Mouse (Mus musculus): ENCODE data around the gene Dmpk. TPM values are rescaled to one million over a fixed set of nuclear protein-coding genes. Genes with fewer than 3 reads are reported as not detected.

Gene Dmpk
- 21.6 and 28.7 TPM in 2 replicates for polyA plus RNA-seq (2015; fragmentation: Nextera tagmentation; extraction: Ambion mirVana)

DNA sequence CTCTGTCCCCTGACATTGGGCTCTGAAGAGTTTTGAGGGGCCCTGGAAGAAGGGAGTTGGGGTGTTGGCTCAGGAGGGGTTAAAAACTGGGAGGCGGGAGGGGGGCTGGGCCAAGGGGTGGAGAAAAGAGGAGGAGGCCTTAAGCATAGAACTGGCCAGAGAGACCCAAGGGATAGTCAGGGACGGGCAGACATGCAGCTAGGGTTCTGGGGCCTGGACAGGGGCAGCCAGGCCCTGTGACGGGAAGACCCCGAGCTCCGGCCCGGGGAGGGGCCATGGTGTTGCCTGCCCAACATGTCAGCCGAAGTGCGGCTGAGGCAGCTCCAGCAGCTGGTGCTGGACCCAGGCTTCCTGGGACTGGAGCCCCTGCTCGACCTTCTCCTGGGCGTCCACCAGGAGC lies at the start of gene Dmpk:
TSS of gene Dmpk (plus strand) at position 149 of the 400 bp plus-strand sequence.

DNA sequence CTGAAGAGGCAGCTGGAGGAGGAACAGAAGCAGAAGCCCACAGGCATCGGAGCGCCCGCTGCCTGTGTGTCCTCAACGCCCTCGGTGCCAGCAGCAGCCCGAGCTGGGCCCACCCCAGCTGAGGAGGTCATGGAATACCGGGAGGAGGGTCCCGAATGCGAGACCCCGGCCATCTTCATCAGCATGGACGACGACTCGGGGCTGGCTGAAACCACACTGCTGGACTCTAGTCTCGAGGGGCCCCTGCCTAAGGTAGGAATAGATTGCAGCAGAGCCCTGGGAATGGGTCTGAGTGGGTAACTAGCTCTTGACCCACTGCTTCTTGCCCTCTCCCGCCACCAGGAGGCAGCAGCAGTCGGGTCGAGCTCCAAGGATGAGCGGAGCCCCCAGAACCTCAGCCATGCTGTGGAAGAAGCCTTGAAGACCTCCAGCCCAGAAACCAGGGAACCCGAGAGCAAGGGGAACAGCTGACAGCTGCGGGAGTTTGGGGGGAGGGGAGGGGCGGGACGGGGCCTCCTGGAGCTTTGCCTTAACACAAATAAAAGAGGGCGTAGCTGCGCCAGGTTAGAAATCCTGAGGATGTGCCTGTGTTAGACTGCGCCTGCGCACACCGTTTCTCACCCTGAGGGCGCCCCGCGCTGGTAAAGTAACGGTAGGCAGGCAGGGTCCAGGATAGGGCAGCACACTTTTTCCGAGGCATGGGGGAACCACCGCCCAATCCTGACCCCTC lies 29.4 kb upstream of the Dmpk start, which contains the start of gene Rsph6a:
TSS of gene Rsph6a (plus strand) at position 644 of the 730 bp plus-strand sequence.

DNA sequence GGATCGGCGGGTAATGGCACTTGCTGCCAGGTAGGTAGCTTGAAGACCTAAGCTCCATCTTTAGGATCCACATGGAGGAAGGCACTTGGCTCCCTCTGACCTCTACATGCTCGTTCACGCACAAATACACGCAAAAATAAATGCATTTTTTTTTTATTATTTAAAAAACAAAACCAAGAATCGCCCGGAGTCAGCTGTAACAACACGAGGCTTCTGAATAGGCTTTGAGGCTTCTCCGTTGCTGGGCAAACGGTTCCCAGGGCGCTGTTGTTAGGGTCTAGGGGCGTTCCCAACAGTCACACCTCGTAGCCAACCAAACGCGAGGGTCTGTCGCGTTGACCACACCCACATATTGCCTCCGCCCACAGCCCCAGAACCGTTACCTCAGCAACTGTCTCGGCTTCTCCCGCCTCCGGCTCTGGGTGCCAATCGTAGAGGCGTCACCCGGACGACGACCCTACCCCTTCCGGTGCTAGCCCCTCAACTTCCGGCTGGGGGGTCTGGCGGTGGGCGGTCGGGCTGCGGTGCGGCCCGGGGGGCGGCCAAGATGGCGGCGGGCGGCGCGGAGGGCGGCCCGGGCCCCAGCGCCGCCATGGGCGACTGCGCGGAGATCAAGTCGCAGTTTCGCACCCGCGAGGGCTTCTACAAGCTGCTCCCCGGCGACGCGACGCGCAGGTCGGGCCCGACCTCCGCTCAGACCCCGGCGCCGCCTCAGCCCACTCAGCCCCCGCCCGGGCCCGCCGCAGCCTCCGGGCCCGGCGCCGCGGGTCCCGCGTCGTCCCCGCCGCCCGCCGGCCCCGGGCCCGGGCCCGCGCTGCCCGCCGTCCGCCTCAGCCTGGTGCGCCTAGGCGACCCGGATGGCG lies 7.7 kb upstream of the Dmpk start, which contains the start of gene Dmwd:
TSS of gene Dmwd (plus strand) at position 505 of the 863 bp plus-strand sequence.

DNA sequence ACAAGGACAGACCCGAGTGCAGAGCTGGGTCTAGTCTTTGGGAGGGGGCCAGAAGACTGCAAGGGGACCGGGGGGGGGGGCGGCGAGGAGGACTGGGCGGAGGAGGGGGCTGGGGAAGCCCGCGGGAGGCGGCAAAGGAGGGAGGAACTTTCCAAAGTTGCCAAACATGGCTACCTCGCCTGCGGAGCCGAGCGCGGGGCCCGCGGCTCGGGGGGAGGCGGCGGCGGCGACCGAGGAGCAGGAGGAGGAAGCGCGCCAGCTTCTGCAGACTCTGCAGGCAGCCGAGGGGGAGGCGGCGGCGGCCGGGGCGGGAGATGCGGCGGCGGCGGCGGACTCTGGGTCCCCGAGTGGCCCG lies 10.8 kb downstream of the Dmpk start, which contains the start of gene Six5:
TSS of gene Six5 (plus strand) at position 124 of the 355 bp plus-strand sequence.

DNA sequence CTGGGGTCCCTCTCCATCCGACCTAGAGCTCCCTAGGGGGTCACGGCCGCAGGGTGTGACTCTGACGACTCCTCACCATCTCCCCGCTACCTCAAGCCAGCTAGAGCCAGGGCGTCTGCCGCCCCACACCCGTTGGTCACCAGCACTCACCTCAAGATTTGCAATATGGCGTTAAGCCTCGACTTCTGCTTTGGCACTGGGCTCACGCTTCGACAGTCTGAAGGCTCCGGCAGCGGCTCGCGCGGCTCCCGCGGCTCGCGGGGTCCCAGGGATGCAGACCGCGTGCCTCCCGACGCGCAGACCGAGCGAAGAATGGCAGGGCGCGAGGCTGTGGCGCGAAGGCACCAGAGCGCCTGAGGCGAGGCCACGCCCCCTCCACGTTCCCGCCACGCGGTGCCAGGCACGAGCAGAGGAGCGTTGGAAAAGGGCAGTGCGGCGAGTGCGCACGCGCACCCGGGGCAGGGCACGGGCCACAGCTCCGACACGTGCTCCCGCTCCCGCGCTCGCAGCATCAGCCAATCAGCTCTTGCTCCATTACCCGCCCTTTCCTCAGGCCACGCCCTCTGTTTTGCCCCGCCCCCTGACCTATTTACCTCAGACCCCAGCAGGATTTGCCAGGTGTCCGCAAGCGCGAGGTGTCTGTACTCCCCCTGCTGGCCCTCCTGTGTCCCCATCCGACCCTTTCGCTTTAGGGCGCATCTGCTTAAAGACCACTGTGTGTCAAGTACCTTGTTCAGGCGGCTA lies 34.6 kb downstream of the Dmpk start, which contains the start of gene Gm4969:
TSS of gene Gm4969 (minus strand) at position 341 of the 744 bp plus-strand sequence.

DNA sequence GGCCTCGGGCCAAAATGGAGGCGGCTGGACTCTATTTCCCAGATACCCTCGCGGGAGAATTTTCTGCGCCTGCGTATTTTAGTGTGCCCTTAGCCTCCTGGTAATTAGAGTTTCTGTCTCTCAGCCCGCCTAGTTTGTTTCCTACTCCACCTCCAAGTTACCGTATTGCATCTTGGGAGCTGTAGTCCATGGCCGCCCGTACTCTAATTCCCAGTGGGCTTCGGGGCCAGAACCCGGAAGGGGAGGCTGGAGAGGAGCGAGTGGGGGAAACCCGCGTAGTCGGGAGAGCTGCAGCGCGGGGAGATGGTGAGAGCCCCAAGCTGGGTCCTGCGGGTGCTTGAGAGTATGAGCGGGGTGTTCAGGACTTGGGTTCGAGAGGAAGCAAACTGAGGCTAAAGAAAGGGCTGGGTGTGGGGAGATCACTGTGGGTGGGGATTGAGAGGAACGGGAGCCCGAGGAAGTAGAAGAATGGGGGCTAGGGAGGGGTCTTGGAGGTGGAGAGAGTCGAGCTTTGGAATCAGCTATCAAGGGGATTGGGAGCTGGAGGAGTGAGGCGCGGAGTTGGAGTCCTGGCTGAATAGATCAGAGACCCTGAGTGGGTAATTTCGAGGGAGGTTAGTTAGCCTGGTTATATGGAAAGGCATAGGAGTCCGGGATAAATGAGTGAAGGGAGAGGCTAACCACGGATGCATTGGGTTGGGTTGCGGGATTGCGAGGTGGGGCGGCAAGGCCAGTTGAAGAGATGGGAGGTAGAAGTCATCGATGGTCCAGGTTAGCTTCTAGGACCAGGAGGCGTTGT lies 36.2 kb downstream of the Dmpk start, which contains the start of gene Fbxo46:
TSS of gene Fbxo46 (plus strand) at position 229 of the 799 bp plus-strand sequence.

Small RNAs within 50 kb of the gene (microRNA-seq; reads per million reads assigned to microRNA genes)
- gene Mir3100 (ENCODE audit: borderline replicate concordance, insufficient number of aligned reads), result 1.1 reads per million

Other genes with a start within 250 kb of the Dmpk start
- gene Mill2, start 243.9 kb upstream of the Dmpk start, polyA plus RNA-seq (2015; fragmentation: Nextera tagmentation; extraction: Ambion mirVana), result 4.0 and 7.8 TPM in 2 replicates
- gene Pglyrp1, start 212.5 kb upstream of the Dmpk start, polyA plus RNA-seq (2015; fragmentation: Nextera tagmentation; extraction: Ambion mirVana), result 7.2 and 13.5 TPM in 2 replicates
- 17.2 and 17.7 TPM in 2 replicates for gene Ccdc61, start 173.4 kb upstream of the Dmpk start, polyA plus RNA-seq (2015; fragmentation: Nextera tagmentation; extraction: Ambion mirVana)
- 0.58 and 0.68 TPM in 2 replicates for gene Nova2, start 158.0 kb upstream of the Dmpk start, polyA plus RNA-seq (2015; fragmentation: Nextera tagmentation; extraction: Ambion mirVana)
- gene Nanos2, start 96.4 kb upstream of the Dmpk start, polyA plus RNA-seq (2015; fragmentation: Nextera tagmentation; extraction: Ambion mirVana), result 0.16 TPM in 1 of 2 replicates, not detected in the other
- 4.6 and 4.8 TPM in 2 replicates for gene Mypop, start 92.6 kb upstream of the Dmpk start, polyA plus RNA-seq (2015; fragmentation: Nextera tagmentation; extraction: Ambion mirVana)
- gene Irf2bp1, start 79.8 kb upstream of the Dmpk start, polyA plus RNA-seq (2015; fragmentation: Nextera tagmentation; extraction: Ambion mirVana), result 15.6 and 16.6 TPM in 2 replicates
- 1.1 and 2.4 TPM in 2 replicates for gene Foxa3, start 60.3 kb upstream of the Dmpk start, polyA plus RNA-seq (2015; fragmentation: Nextera tagmentation; extraction: Ambion mirVana)
- 14.9 and 20.6 TPM in 2 replicates for gene Sympk, start 59.5 kb upstream of the Dmpk start, polyA plus RNA-seq (2015; fragmentation: Nextera tagmentation; extraction: Ambion mirVana)
- not detected in 2 replicates for gene Rsph6a, start 29.2 kb upstream of the Dmpk start, polyA plus RNA-seq (2015; fragmentation: Nextera tagmentation; extraction: Ambion mirVana)
- gene Dmwd, start 7.6 kb upstream of the Dmpk start, polyA plus RNA-seq (2015; fragmentation: Nextera tagmentation; extraction: Ambion mirVana), result 14.5 and 21.0 TPM in 2 replicates
- 4.2 and 5.9 TPM in 2 replicates for gene Six5, start 10.7 kb downstream of the Dmpk start, polyA plus RNA-seq (2015; fragmentation: Nextera tagmentation; extraction: Ambion mirVana)
- 0.33 and 0.44 TPM in 2 replicates for gene Gm4969, start 34.5 kb downstream of the Dmpk start, polyA plus RNA-seq (2015; fragmentation: Nextera tagmentation; extraction: Ambion mirVana)
- 5.8 and 8.7 TPM in 2 replicates for gene Fbxo46, start 36.0 kb downstream of the Dmpk start, polyA plus RNA-seq (2015; fragmentation: Nextera tagmentation; extraction: Ambion mirVana)
- gene Qpctl, start 65.4 kb downstream of the Dmpk start, polyA plus RNA-seq (2015; fragmentation: Nextera tagmentation; extraction: Ambion mirVana), result 10.3 and 16.6 TPM in 2 replicates
- gene Snrpd2, start 65.9 kb downstream of the Dmpk start, polyA plus RNA-seq (2015; fragmentation: Nextera tagmentation; extraction: Ambion mirVana), result 109 and 149 TPM in 2 replicates
- 0.33 and 0.54 TPM in 2 replicates for gene Gipr, start 82.3 kb downstream of the Dmpk start, polyA plus RNA-seq (2015; fragmentation: Nextera tagmentation; extraction: Ambion mirVana)
- 5.5 and 7.8 TPM in 2 replicates for gene Eml2, start 92.6 kb downstream of the Dmpk start, polyA plus RNA-seq (2015; fragmentation: Nextera tagmentation; extraction: Ambion mirVana)
- 0.98 and 2.9 TPM in 2 replicates for gene Gpr4, start 128.7 kb downstream of the Dmpk start, polyA plus RNA-seq (2015; fragmentation: Nextera tagmentation; extraction: Ambion mirVana)
- gene Opa3, start 144.5 kb downstream of the Dmpk start, polyA plus RNA-seq (2015; fragmentation: Nextera tagmentation; extraction: Ambion mirVana), result 15.0 and 17.1 TPM in 2 replicates
- gene Vasp, start 188.0 kb downstream of the Dmpk start, polyA plus RNA-seq (2015; fragmentation: Nextera tagmentation; extraction: Ambion mirVana), result 43.2 and 55.1 TPM in 2 replicates
- 0.44 and 0.66 TPM in 2 replicates for gene Ppm1n, start 196.2 kb downstream of the Dmpk start, polyA plus RNA-seq (2015; fragmentation: Nextera tagmentation; extraction: Ambion mirVana)
- gene Rtn2, start 198.8 kb downstream of the Dmpk start, polyA plus RNA-seq (2015; fragmentation: Nextera tagmentation; extraction: Ambion mirVana), result 24.3 and 37.8 TPM in 2 replicates
- 0.12 and 0.14 TPM in 2 replicates for gene Fosb, start 226.2 kb downstream of the Dmpk start, polyA plus RNA-seq (2015; fragmentation: Nextera tagmentation; extraction: Ambion mirVana)

Measured in adrenal gland, postnatal 0 days (tissue).